Mouse (Mus musculus) limb, embryonic 12.5 days (tissue): ENCODE results near the gene Slc39a11. TPM values are rescaled to one million over a fixed set of nuclear protein-coding genes. Genes with fewer than 3 reads are reported as not detected.

ENCODE experiments used
- ATAC-seq: fragments of 200-750 bp; cut with Nextera tagmentation; 2 replicates; pipeline ENCODE4 v1.8.0; 2017; ENCODE audit warnings: low read depth, moderate TSS enrichment; ENCODE audit not compliant: insufficient number of reproducible peaks, insufficient read depth, low FRiP score, low TSS enrichment
- H3K27ac ChIP-seq: fragments of 300-500 bp; sonication (generic); 2 replicates; pipeline ENCODE4 v1.5.1; 2016; ENCODE audit warnings: mild to moderate bottlenecking, moderate library complexity
- H3K27me3 ChIP-seq: fragments of 300-500 bp; sonication (generic); 2 replicates; pipeline ENCODE4 v1.6.1; 2016; ENCODE audit warnings: mild to moderate bottlenecking, moderate library complexity
- H3K36me3 ChIP-seq: fragments of 300-500 bp; sonication (generic); 2 replicates; pipeline ENCODE4 v1.6.1; 2016; ENCODE audit warnings: mild to moderate bottlenecking, moderate library complexity
- H3K4me1 ChIP-seq: fragments of 300-500 bp; sonication (generic); replicated peaks from 2 replicates; pipeline ENCODE4 v1.6.1; 2016
- H3K4me2 ChIP-seq: fragments of 300-500 bp; sonication (generic); 2 replicates; pipeline ENCODE4 v1.6.1; 2016; ENCODE audit warnings: mild to moderate bottlenecking, moderate library complexity
- H3K4me3 ChIP-seq: fragments of 300-500 bp; sonication (generic); replicated peaks from 2 replicates; pipeline ENCODE4 v1.5.1; 2016; ENCODE audit warnings: mild to moderate bottlenecking
- H3K9ac ChIP-seq: fragments of 300-500 bp; sonication (generic); replicated peaks from 2 replicates; pipeline ENCODE4 v1.6.1; 2016; ENCODE audit warnings: mild to moderate bottlenecking, moderate library complexity
- H3K9me3 ChIP-seq: fragments of 300-500 bp; sonication (generic); 2 replicates; pipeline ENCODE4 v1.6.1; 2016; ENCODE audit warnings: mild to moderate bottlenecking, moderate library complexity
- WGBS: fragments of 180-500 bp; shearing (Covaris S2); methylation state at CpG from one replicate; pipeline ENCODE4 v1.1.7; 2016; 5-methylcytosine and 5-hydroxymethylcytosine counted together
- polyA plus RNA-seq: library from polyadenylated mRNA; unstranded; fragments of >200 nt; fragmentation: Nextera tagmentation; extraction: Ambion mirVana; gene quantifications from 2 replicates; pipeline ENCODE4 v1.2.1, GENCODE M21; 2016

The Slc39a11 gene
- polyA plus RNA-seq, 1 experiment from 2014 or later: 17.9 TPM

- Histone ChIP-seq H3K4me1 (peaks cover 33% of the 10 kb centered on the region), H3K27ac (no peak overlapping the region), H3K27me3 (no peaks in the 10 kb centered on the region), H3K36me3 (no peaks in the 10 kb centered on the region), H3K9ac (no peak overlapping the region), H3K9me3 (no peaks in the 10 kb centered on the region), H3K4me3 (no peak overlapping the region), H3K4me2 (no peak overlapping the region)
- ATAC-seq: 0 out of 2 replicates have a peak, but pooled peaks have one; percentile 31
- whole genome bisulfite sequencing: 33% methylated on average over 6 of the region's 6 CpGs
Observed at GRCm38 (mm10) chr11:113389637-113390036, 260.2 kb downstream of the Slc39a11 start.

GRCm38 (mm10) chr11:113382674-113383571 is 267.0 kb downstream of the Slc39a11 start:
- Histone ChIP-seq H3K36me3 (no peaks in the 10 kb centered on the region), H3K4me2 (no peak overlapping the region), H3K4me1 (peaks cover 39% of the 10 kb centered on the region), H3K9ac (no peak overlapping the region), H3K4me3 (no peak overlapping the region), H3K27me3 (no peaks in the 10 kb centered on the region), H3K27ac (no peak overlapping the region), H3K9me3 (no peaks in the 10 kb centered on the region)
- WGBS: 25% methylated on average over 10 of the region's 10 CpGs
- ATAC-seq: no peak

- no peak overlapping the region for H3K9ac ChIP-seq
- no peak overlapping the region for H3K4me2 ChIP-seq
- H3K4me1 ChIP-seq: peaks cover 43% of the 10 kb centered on the region
- no peak for ATAC-seq
- 38% methylated on average over 8 of the region's 8 CpGs for WGBS
- no peaks in the 10 kb centered on the region for H3K36me3 ChIP-seq
- H3K9me3 ChIP-seq: no peaks in the 10 kb centered on the region
- H3K27ac ChIP-seq: no peak overlapping the region
- H3K27me3 ChIP-seq: no peaks in the 10 kb centered on the region
- no peak overlapping the region for H3K4me3 ChIP-seq
Observed at GRCm38 (mm10) chr11:113381550-113381949, 268.3 kb downstream of the Slc39a11 start.

GRCm38 (mm10) chr11:113378867-113379266 is 271.0 kb downstream of the Slc39a11 start:
- Histone ChIP-seq H3K4me1 (peaks cover 43% of the 10 kb centered on the region), H3K9ac (no peak overlapping the region), H3K27me3 (no peaks in the 10 kb centered on the region), H3K4me3 (no peak overlapping the region), H3K4me2 (no peak overlapping the region), H3K36me3 (no peaks in the 10 kb centered on the region), H3K27ac (0 out of 2 replicates have a peak overlapping the region, but pooled peaks have one; percentile 24), H3K9me3 (peaks cover 3% of the 10 kb centered on the region; the same call in 1 of the 2 replicates)
- ATAC-seq: no peak
- WGBS: 49% methylated on average over 9 of the region's 9 CpGs

GRCm38 (mm10) chr11:113376066-113376465 is 273.8 kb downstream of the Slc39a11 start:
- Histone ChIP-seq H3K4me1 (peaks cover 23% of the 10 kb centered on the region), H3K27ac (no peak overlapping the region), H3K4me2 (no peak overlapping the region), H3K9ac (no peak overlapping the region), H3K27me3 (no peaks in the 10 kb centered on the region), H3K36me3 (no peaks in the 10 kb centered on the region), H3K4me3 (no peak overlapping the region), H3K9me3 (peaks cover 9% of the 10 kb centered on the region)
- 79% methylated on average over 9 of the region's 9 CpGs for WGBS
- no peak for ATAC-seq

GRCm38 (mm10) chr11:113373926-113374325 is 276.0 kb downstream of the Slc39a11 start:
- 77% methylated on average over 10 of the region's 10 CpGs for WGBS
- Histone ChIP-seq H3K4me3 (no peak overlapping the region), H3K9me3 (peaks cover 11% of the 10 kb centered on the region), H3K27ac (no peak overlapping the region), H3K4me2 (no peak overlapping the region), H3K9ac (no peak overlapping the region), H3K36me3 (no peaks in the 10 kb centered on the region), H3K27me3 (no peaks in the 10 kb centered on the region), H3K4me1 (peaks cover 13% of the 10 kb centered on the region)
- ATAC-seq: no peak

- peaks cover 7% of the 10 kb centered on the region; the same call in 1 of the 2 replicates for H3K4me1 ChIP-seq
- H3K4me2 ChIP-seq: no peak overlapping the region
- no peak overlapping the region for H3K4me3 ChIP-seq
- peaks cover 11% of the 10 kb centered on the region for H3K9me3 ChIP-seq
- no peaks in the 10 kb centered on the region for H3K36me3 ChIP-seq
- H3K27me3 ChIP-seq: no peaks in the 10 kb centered on the region
- no peak overlapping the region for H3K9ac ChIP-seq
- no peak for ATAC-seq
- no peak overlapping the region for H3K27ac ChIP-seq
- 91% methylated on average over 9 of the region's 9 CpGs for WGBS
Observed at GRCm38 (mm10) chr11:113373331-113373730, 276.5 kb downstream of the Slc39a11 start.

- no peak overlapping the region for H3K4me2 ChIP-seq
- H3K27ac ChIP-seq: no peak overlapping the region
- ATAC-seq: no peak
- H3K4me1 ChIP-seq: peaks cover 11% of the 10 kb centered on the region
- no peaks in the 10 kb centered on the region for H3K36me3 ChIP-seq
- peaks cover 7% of the 10 kb centered on the region; the same call in 1 of the 2 replicates for H3K9me3 ChIP-seq
- H3K4me3 ChIP-seq: no peak overlapping the region
- no peaks in the 10 kb centered on the region for H3K27me3 ChIP-seq
- no peak overlapping the region for H3K9ac ChIP-seq
- 66% methylated on average over 13 of the region's 13 CpGs for WGBS
Observed at GRCm38 (mm10) chr11:113368046-113368445, 281.8 kb downstream of the Slc39a11 start.

- Histone ChIP-seq H3K36me3 (no peaks in the 10 kb centered on the region), H3K9ac (no peak overlapping the region), H3K4me1 (peaks cover 11% of the 10 kb centered on the region), H3K27me3 (no peaks in the 10 kb centered on the region), H3K9me3 (peaks cover 6% of the 10 kb centered on the region; the same call in 1 of the 2 replicates), H3K27ac (no peak overlapping the region; the same call in 1 of the 2 replicates), H3K4me2 (no peak overlapping the region), H3K4me3 (no peak overlapping the region)
- 48% methylated on average over 19 of the region's 19 CpGs for whole genome bisulfite sequencing
- ATAC-seq: no peak
Observed at GRCm38 (mm10) chr11:113366257-113367030, 283.4 kb downstream of the Slc39a11 start.

GRCm38 (mm10) chr11:113363739-113364138 is 286.1 kb downstream of the Slc39a11 start:
- H3K4me3 ChIP-seq: no peak overlapping the region
- H3K9ac ChIP-seq: no peak overlapping the region
- H3K9me3 ChIP-seq: no peaks in the 10 kb centered on the region
- no peaks in the 10 kb centered on the region for H3K36me3 ChIP-seq
- no peak overlapping the region for H3K4me2 ChIP-seq
- H3K27me3 ChIP-seq: no peaks in the 10 kb centered on the region
- 55% methylated on average over 13 of the region's 13 CpGs for WGBS
- no peak for ATAC-seq
- no peak overlapping the region for H3K27ac ChIP-seq
- H3K4me1 ChIP-seq: peaks cover 11% of the 10 kb centered on the region

GRCm38 (mm10) chr11:113362617-113363016 is 287.3 kb downstream of the Slc39a11 start:
- Histone ChIP-seq H3K36me3 (no peaks in the 10 kb centered on the region), H3K9ac (no peak overlapping the region), H3K9me3 (no peaks in the 10 kb centered on the region), H3K4me2 (no peak overlapping the region), H3K27ac (no peak overlapping the region), H3K4me1 (peaks cover 11% of the 10 kb centered on the region), H3K4me3 (no peak overlapping the region), H3K27me3 (no peaks in the 10 kb centered on the region)
- no peak for ATAC-seq
- WGBS: 92% methylated on average over 7 of the region's 7 CpGs
